Mouse (Mus musculus) kidney, postnatal 0 days (tissue): ENCODE results near the gene Tnfsf4. TPM values are rescaled to one million over a fixed set of nuclear protein-coding genes. Genes with fewer than 3 reads are reported as not detected.

Experiments
- ATAC-seq: fragments of 200-750 bp; cut with Nextera tagmentation; replicated peaks from 2 replicates; pipeline ENCODE4 v1.8.0; 2017; ENCODE audit warnings: low read depth, moderate number of reproducible peaks, moderate TSS enrichment, moderate library complexity; ENCODE audit not compliant: low FRiP score
- DNase-seq: peaks from one replicate; pipeline ENCODE4 v3.0.0-alpha.2; 2016; ENCODE audit warnings: low spot score
- H3K27ac ChIP-seq: fragments of 300-500 bp; sonication (generic); 2 replicates; pipeline ENCODE4 v1.5.1; 2014; ENCODE audit warnings: mild to moderate bottlenecking
- H3K27me3 ChIP-seq: fragments of 300-500 bp; sonication (generic); 2 replicates; pipeline ENCODE4 v1.6.1; 2014; ENCODE audit warnings: low read length, mixed read lengths; ENCODE audit not compliant: insufficient read depth
- H3K36me3 ChIP-seq: fragments of 300-500 bp; sonication (generic); 2 replicates; pipeline ENCODE4 v1.6.1; 2014; ENCODE audit warnings: low read length, mixed read lengths; ENCODE audit not compliant: insufficient read depth
- H3K4me1 ChIP-seq: fragments of 300-500 bp; sonication (generic); replicated peaks from 2 replicates; pipeline ENCODE4 v1.6.1; 2014; ENCODE audit warnings: antibody characterized with exemption, low read length, mixed read lengths; ENCODE audit not compliant: insufficient read depth
- H3K4me2 ChIP-seq: fragments of 300-500 bp; sonication (generic); 2 replicates; pipeline ENCODE4 v1.6.1; 2014; ENCODE audit warnings: mild to moderate bottlenecking, low read length, moderate library complexity, mixed read lengths
- H3K4me3 ChIP-seq: fragments of 300-500 bp; sonication (generic); replicated peaks from 2 replicates; pipeline ENCODE4 v1.5.1; 2014; ENCODE audit warnings: low read depth, low read length
- H3K9ac ChIP-seq: fragments of 300-500 bp; sonication (generic); 2 replicates; pipeline ENCODE4 v1.6.1; 2014; ENCODE audit warnings: low read depth, low read length
- H3K9me3 ChIP-seq: fragments of 300-500 bp; sonication (generic); replicated peaks from 2 replicates; pipeline ENCODE4 v1.6.1; 2016; ENCODE audit warnings: low read length, inconsistent platforms, mixed read lengths
- CTCF ChIP-seq: IDR thresholded peaks from 2 replicates; pipeline ENCODE4 v1.5.1; 2016; ENCODE audit warnings: antibody characterized with exemption, low read depth, mild to moderate bottlenecking, moderate library complexity
- WGBS: fragments of 180-500 bp; shearing (Covaris S2); extraction: QIAGEN DNeasy Blood & Tissue Kit; methylation state at CpG from one replicate; pipeline ENCODE4 v1.1.7; 2014; 5-methylcytosine and 5-hydroxymethylcytosine counted together
- polyA plus RNA-seq: library from polyadenylated mRNA; unstranded; fragments of >200 nt; fragmentation: Nextera tagmentation; extraction: Ambion mirVana; gene quantifications from 2 replicates; pipeline ENCODE4 v1.2.1, GENCODE M21; 2015

Tnfsf4 gene
- polyA plus RNA-seq, 1 experiment from 2014 or later = 0.05 TPM

DNA sequence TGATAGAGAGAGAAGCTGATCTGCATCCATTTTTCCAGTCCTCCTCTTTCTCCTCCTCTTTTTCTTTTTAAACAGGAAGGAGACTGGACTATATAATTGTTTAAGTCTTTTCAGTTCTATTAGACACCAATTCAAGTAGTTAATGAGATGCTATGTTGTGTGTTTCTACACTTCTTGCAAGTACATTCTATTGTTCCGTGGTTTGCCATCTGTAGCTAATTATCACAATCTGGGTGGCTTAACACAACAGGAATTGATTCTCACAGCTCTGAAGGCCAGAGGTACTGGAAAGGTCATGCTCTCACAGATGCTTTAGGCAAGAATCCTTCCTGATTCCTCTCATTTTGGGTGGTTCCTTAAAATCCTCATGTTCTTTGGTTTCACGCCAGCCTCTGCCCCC, 7.9 kb downstream of the Tnfsf4 start:
- H3K27me3 ChIP-seq = no peaks in the 10 kb centered on the region
- WGBS = 80% methylated on average over 2 of the region's 2 CpGs
- no peak overlapping the region for H3K4me2 ChIP-seq
- H3K4me1 ChIP-seq = no peaks in the 10 kb centered on the region
- 0 out of 2 replicates have a peak, but pooled peaks cover 4% of the 10 kb centered on the region for H3K9me3 ChIP-seq
- no peak overlapping the region for H3K4me3 ChIP-seq
- no peaks in the 10 kb centered on the region for H3K36me3 ChIP-seq
- ATAC-seq (no peak), DNase-seq (no peak)
- H3K9ac ChIP-seq = no peak overlapping the region
- no peak overlapping the region for H3K27ac ChIP-seq
- no peak for TF ChIP-seq CTCF

DNA sequence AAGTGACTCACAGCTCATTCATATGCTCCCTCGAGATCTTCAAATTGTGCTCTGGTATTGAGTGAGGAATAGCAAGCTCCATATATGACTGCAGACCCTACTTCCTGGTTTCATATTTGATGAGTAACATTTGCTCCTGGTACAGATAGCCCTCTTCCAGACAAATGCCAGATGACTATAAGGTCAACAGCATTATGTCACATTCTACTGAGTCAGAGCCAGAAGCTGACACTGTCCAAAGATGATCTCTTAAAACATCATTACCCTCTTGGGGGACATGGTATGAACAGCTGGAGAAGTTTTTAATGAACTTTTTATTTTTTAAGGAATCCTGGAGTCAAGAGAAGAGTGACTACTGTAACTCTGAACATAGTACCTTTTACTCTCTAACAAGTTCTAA, 11.3 kb downstream of the Tnfsf4 start:
- H3K9ac ChIP-seq = no peak overlapping the region
- 61% methylated on average over 1 of the region's 1 CpGs for WGBS
- H3K4me2 ChIP-seq = no peak overlapping the region
- no peaks in the 10 kb centered on the region for H3K4me1 ChIP-seq
- no peak for TF ChIP-seq CTCF
- H3K27ac ChIP-seq = no peak overlapping the region
- H3K36me3 ChIP-seq = no peaks in the 10 kb centered on the region
- no peak overlapping the region for H3K4me3 ChIP-seq
- DNase-seq (peak; percentile 55), ATAC-seq (no peak)
- H3K27me3 ChIP-seq = no peaks in the 10 kb centered on the region
- 0 out of 2 replicates have a peak, but pooled peaks cover 4% of the 10 kb centered on the region for H3K9me3 ChIP-seq

DNA sequence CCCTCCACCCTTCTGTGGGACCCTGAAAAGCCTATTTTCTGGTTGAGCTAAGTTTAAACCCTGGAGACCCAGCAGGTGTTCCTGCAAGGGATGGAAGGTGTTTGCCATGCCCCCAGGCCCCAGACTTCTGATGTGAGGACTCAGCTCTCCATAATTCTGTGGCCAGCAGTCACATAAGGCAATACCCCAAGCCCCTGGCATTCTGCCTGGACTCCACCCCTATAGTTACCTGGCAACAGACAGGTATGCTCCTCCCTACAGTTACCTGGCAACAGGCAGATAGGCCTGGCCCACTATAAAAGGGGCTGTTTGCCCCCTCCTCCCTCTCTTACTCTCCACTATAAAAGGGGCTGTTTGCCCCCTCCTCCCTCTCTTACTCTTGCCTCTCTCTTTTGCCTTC, 24.7 kb downstream of the Tnfsf4 start:
- Histone ChIP-seq H3K27ac (no peak overlapping the region), H3K36me3 (no peaks in the 10 kb centered on the region), H3K4me2 (no peak overlapping the region), H3K9ac (no peak overlapping the region), H3K4me1 (no peaks in the 10 kb centered on the region), H3K27me3 (no peaks in the 10 kb centered on the region), H3K9me3 (no peaks in the 10 kb centered on the region), H3K4me3 (no peak overlapping the region)
- TF ChIP-seq CTCF = no peak
- no peak for ATAC-seq
- DNase-seq = no peak

DNA sequence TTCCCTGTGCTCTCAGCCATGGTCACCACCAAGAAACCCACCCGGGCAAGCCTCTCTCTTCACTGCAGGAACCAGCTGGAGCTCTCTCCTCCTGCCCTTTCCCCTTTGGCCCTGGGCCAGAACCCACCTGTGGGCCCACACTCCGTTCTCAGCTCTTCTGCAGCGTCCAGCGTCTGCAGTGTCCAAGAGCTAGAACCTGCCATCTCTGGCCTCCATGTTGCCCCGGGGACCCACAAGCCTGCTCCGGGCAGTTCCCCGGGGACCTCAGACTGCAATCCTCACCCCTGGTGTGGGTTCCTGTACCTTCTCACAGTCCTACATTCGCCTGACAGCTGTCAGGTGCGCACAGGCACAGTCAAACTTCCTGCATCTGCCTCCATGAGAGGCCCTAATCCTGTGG, 25.4 kb downstream of the Tnfsf4 start:
- ATAC-seq (no peak), DNase-seq (no peak)
- Histone ChIP-seq H3K9ac (no peak overlapping the region), H3K4me1 (no peaks in the 10 kb centered on the region), H3K9me3 (no peaks in the 10 kb centered on the region), H3K4me2 (no peak overlapping the region), H3K4me3 (no peak overlapping the region), H3K36me3 (no peaks in the 10 kb centered on the region), H3K27ac (no peak overlapping the region), H3K27me3 (no peaks in the 10 kb centered on the region)
- WGBS = 83% methylated on average over 9 of the region's 9 CpGs
- no peak for TF ChIP-seq CTCF

DNA sequence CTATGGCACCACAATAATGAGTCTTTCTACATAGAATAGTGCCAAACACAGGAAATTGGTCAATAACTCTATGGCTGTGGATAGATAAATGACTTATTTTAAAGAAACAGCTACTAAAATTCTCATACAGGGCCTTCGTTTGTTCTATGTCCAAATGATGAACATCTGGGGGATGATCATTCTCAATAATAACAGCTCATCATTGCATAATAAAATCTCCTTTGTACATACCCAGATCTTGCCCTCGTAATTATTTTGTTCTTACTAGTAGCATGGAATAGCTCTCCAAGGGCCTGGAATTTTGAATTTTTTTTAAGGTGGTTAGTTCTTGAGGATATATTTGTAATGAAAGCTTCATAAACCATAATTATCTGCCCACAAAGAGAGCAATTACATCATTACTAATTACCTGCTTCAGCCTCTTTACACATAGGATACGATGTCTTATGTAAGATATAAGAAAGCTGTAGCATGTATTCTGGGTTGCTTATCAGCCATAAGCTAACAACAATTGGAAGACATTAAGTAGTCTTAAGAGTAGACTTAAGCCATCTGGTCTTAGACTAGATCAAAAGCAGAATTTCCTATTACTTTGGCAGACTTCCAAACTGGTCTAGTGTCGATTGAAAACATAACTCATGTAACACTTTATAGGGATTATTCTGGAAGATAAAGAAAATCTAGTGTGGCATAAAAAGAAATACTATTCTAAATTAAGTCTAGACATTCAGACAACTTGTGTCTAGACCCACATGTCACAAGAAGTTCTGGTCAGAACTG, 31.3 kb downstream of the Tnfsf4 start:
- TF ChIP-seq CTCF = no peak
- DNase-seq = peak; percentile 48
- H3K27me3 ChIP-seq = no peaks in the 10 kb centered on the region
- H3K4me3 ChIP-seq = no peak overlapping the region
- no peaks in the 10 kb centered on the region for H3K4me1 ChIP-seq
- no peak for ATAC-seq
- no peak overlapping the region for H3K27ac ChIP-seq
- no peak overlapping the region for H3K4me2 ChIP-seq
- no peak overlapping the region for H3K9ac ChIP-seq
- H3K9me3 ChIP-seq = no peaks in the 10 kb centered on the region
- 60% methylated on average over 4 of the region's 4 CpGs for WGBS
- no peaks in the 10 kb centered on the region for H3K36me3 ChIP-seq

DNA sequence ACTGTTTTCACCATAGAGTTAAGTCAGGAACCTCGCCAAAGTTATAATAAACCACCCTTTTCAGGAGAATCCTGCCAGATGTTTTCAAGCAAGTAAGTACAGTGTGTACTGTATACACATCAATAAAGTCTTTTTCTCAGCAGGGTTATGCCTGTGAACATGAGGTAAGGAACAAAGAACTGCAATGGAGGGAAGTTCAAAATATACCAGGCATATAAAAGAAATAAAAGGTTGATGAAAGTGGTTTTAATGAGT, 31.8 kb downstream of the Tnfsf4 start:
- Histone ChIP-seq H3K4me1 (no peaks in the 10 kb centered on the region), H3K9ac (no peak overlapping the region), H3K4me3 (no peak overlapping the region), H3K9me3 (no peaks in the 10 kb centered on the region), H3K27me3 (no peaks in the 10 kb centered on the region), H3K27ac (no peak overlapping the region), H3K36me3 (no peaks in the 10 kb centered on the region), H3K4me2 (no peak overlapping the region)
- no peak for TF ChIP-seq CTCF
- no peak for ATAC-seq
- no peak for DNase-seq
- WGBS = 55% methylated on average over 1 of the region's 1 CpGs

DNA sequence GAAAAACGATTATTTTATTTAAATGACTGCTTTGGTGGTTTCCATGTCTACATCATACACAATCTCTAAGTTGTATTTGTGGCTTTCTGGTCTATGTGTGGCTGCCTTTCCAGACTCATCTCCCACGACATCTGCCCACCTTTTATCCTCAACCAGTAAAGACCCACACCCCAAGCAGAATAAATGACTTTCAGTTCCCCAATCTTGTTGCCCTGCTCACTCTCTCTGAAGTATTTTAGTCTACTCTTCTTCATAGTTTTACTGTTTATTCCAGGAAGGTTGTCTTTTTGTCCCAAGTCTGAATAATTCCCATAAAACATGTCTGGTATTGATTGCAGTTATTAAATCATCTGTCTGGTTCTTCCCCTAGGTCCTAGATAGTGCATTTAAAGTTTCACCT, 40.6 kb downstream of the Tnfsf4 start:
- H3K27me3 ChIP-seq = no peaks in the 10 kb centered on the region
- no peaks in the 10 kb centered on the region for H3K4me1 ChIP-seq
- H3K9me3 ChIP-seq = no peaks in the 10 kb centered on the region
- no peak overlapping the region for H3K4me3 ChIP-seq
- WGBS = 61% methylated on average over 2 of the region's 2 CpGs
- DNase-seq (no peak), ATAC-seq (no peak)
- no peak overlapping the region for H3K4me2 ChIP-seq
- TF ChIP-seq CTCF = no peak
- no peak overlapping the region for H3K9ac ChIP-seq
- no peaks in the 10 kb centered on the region for H3K36me3 ChIP-seq
- no peak overlapping the region for H3K27ac ChIP-seq
